ENCODE assay signal across 20 mouse cellular contexts in genomic region chr4:102542976-102543375, GRCm38 (mm10).
"Had no signal": no experiment of that assay in that cellular context is flagged by ENCODE, and none has a peak within 500 bp of the region (broad histone marks: within the 10 kb centered on the region; RNA-seq: fewer than 3 reads in every experiment).

No protein-coding gene starts in this region.

- H3K27ac ChIP-seq: liver, embryonic 14.5 days; lung, embryonic 15.5 days; macrophage; midbrain, embryonic 13.5 days; midbrain, embryonic 15.5 days; neural tube, embryonic 13.5 days; neural tube, embryonic 15.5 days had no signal

- H3K4me1 ChIP-seq: lung, embryonic 15.5 days; megakaryocyte, embryonic 14.5 days; midbrain, embryonic 13.5 days; midbrain, embryonic 15.5 days; neural tube, embryonic 13.5 days; neural tube, embryonic 15.5 days had no signal

- H3K9me3 ChIP-seq: lung, embryonic 15.5 days; megakaryocyte, embryonic 14.5 days; midbrain, embryonic 13.5 days; midbrain, embryonic 15.5 days; neural tube, embryonic 13.5 days; neural tube, embryonic 15.5 days had no signal

- H3K4me3 ChIP-seq: lung, embryonic 15.5 days; megakaryocyte, embryonic 14.5 days; midbrain, embryonic 13.5 days; midbrain, embryonic 15.5 days; neural tube, embryonic 13.5 days; neural tube, embryonic 15.5 days had no signal

- H3K36me3 ChIP-seq: lung, embryonic 15.5 days; midbrain, embryonic 13.5 days; midbrain, embryonic 15.5 days; neural tube, embryonic 13.5 days; neural tube, embryonic 15.5 days had no signal

- DNase-seq: lung, adult 2 months; lung, postnatal 10 days; retina, postnatal 1 day; right cerebral cortex, adult 18-20 months; right cerebral cortex, postnatal 25 days; right cerebral cortex, postnatal 4 days; spleen, adult 18-20 months; thymus, adult 18-20 months; thymus, postnatal 14 days; thymus, postnatal 36 days had no signal

- ATAC-seq: midbrain, embryonic 13.5 days; midbrain, embryonic 15.5 days had no signal

- H3K9ac ChIP-seq: liver, embryonic 14.5 days; lung, embryonic 15.5 days; midbrain, embryonic 13.5 days; midbrain, embryonic 15.5 days; neural tube, embryonic 13.5 days; neural tube, embryonic 15.5 days had no signal

- H3K27me3 ChIP-seq: lung, embryonic 15.5 days; midbrain, embryonic 13.5 days; midbrain, embryonic 15.5 days; neural tube, embryonic 13.5 days; neural tube, embryonic 15.5 days had no signal

- H3K4me2 ChIP-seq: liver, embryonic 11.5 days; lung, embryonic 15.5 days; midbrain, embryonic 11.5 days; midbrain, embryonic 13.5 days; midbrain, embryonic 15.5 days; neural tube, embryonic 13.5 days; neural tube, embryonic 15.5 days had no signal
